Mouse (Mus musculus) stomach, embryonic 15.5 days (tissue): ENCODE data around the gene 2310030G06Rik. TPM values are rescaled to one million over a fixed set of nuclear protein-coding genes. Genes with fewer than 3 reads are reported as not detected.

Experiments used
- ATAC-seq: fragments of 200-750 bp; cut with Nextera tagmentation; 2 replicates; pipeline ENCODE4 v1.8.0; 2017; ENCODE audit warnings: low read depth, moderate number of reproducible peaks, moderate TSS enrichment; ENCODE audit not compliant: insufficient read depth, low FRiP score
- H3K27ac ChIP-seq: fragments of 300-500 bp; sonication (generic); 2 replicates; pipeline ENCODE4 v1.5.1; 2015; ENCODE audit warnings: mild to moderate bottlenecking, inconsistent platforms
- H3K27me3 ChIP-seq: fragments of 300-500 bp; sonication (generic); replicated peaks from 2 replicates; pipeline ENCODE4 v1.6.1; 2015; ENCODE audit warnings: inconsistent platforms
- H3K36me3 ChIP-seq: fragments of 300-500 bp; sonication (generic); 2 replicates; pipeline ENCODE4 v1.6.1; 2015; ENCODE audit warnings: inconsistent platforms
- H3K4me1 ChIP-seq: fragments of 300-500 bp; sonication (generic); 2 replicates; pipeline ENCODE4 v1.6.1; 2015; ENCODE audit warnings: inconsistent platforms
- H3K4me2 ChIP-seq: fragments of 300-500 bp; sonication (generic); 2 replicates; pipeline ENCODE4 v1.6.1; 2015; ENCODE audit warnings: mild to moderate bottlenecking, inconsistent platforms
- H3K4me3 ChIP-seq: fragments of 300-500 bp; sonication (generic); replicated peaks from 2 replicates; pipeline ENCODE4 v1.5.1; 2015; ENCODE audit warnings: inconsistent platforms
- H3K9ac ChIP-seq: fragments of 300-500 bp; sonication (generic); 2 replicates; pipeline ENCODE4 v1.6.1; 2015; ENCODE audit warnings: inconsistent platforms
- H3K9me3 ChIP-seq: fragments of 300-500 bp; sonication (generic); 2 replicates; pipeline ENCODE4 v1.6.1; 2016; ENCODE audit warnings: inconsistent platforms
- WGBS: fragments of 180-500 bp; shearing (Covaris S2); methylation state at CpG from one replicate; pipeline ENCODE4 v1.1.7; 2015; 5-methylcytosine and 5-hydroxymethylcytosine counted together
- polyA plus RNA-seq: library from polyadenylated mRNA; unstranded; fragments of >200 nt; fragmentation: Nextera tagmentation; extraction: Ambion mirVana; gene quantifications from 2 replicates; pipeline ENCODE4 v1.2.1, GENCODE M21; 2015

Gene 2310030G06Rik
- polyA plus RNA-seq, result 16.0 and 17.5 TPM in 2 replicates

- WGBS, result 2% methylated on average over 19 of the region's 19 CpGs
- Histone ChIP-seq H3K36me3 (no peaks in the 10 kb centered on the region), H3K9me3 (no peaks in the 10 kb centered on the region), H3K4me1 (no peaks in the 10 kb centered on the region), H3K4me2 (peak within 1 kb of the TSS; percentile 61), H3K9ac (peak within 1 kb of the TSS; percentile 40; the same call in 1 of the 2 replicates), H3K4me3 (peak within 1 kb of the TSS; percentile 49), H3K27me3 (no peaks in the 10 kb centered on the region), H3K27ac (peak within 1 kb of the TSS; percentile 83)
- peak; percentile 83 for ATAC-seq
Measured at GRCm38 (mm10) chr9:50746214-50746677, at the start of gene 2310030G06Rik. Gene 2310030G06Rik (minus strand): TSS chr9:50746536.

GRCm38 (mm10) chr9:50795266-50795665 lies 48.9 kb upstream of the 2310030G06Rik start:
- H3K4me1 ChIP-seq, result no peaks in the 10 kb centered on the region
- no peak for ATAC-seq
- 85% methylated on average over 3 of the region's 3 CpGs for WGBS
- H3K4me3 ChIP-seq, result no peak overlapping the region
- no peak overlapping the region for H3K27ac ChIP-seq
- peaks cover 22% of the 10 kb centered on the region for H3K36me3 ChIP-seq
- H3K4me2 ChIP-seq, result no peak overlapping the region
- no peak overlapping the region for H3K9ac ChIP-seq
- H3K27me3 ChIP-seq, result no peaks in the 10 kb centered on the region
- H3K9me3 ChIP-seq, result no peaks in the 10 kb centered on the region

- H3K27ac ChIP-seq, result no peak overlapping the region
- ATAC-seq, result no peak
- H3K9ac ChIP-seq, result no peak overlapping the region
- no peak overlapping the region for H3K4me2 ChIP-seq
- no peaks in the 10 kb centered on the region for H3K27me3 ChIP-seq
- no peaks in the 10 kb centered on the region for H3K4me1 ChIP-seq
- no peak overlapping the region for H3K4me3 ChIP-seq
- peaks cover 39% of the 10 kb centered on the region for H3K36me3 ChIP-seq
- no peaks in the 10 kb centered on the region for H3K9me3 ChIP-seq
- 77% methylated on average over 2 of the region's 2 CpGs for WGBS
Measured at GRCm38 (mm10) chr9:50782155-50782554, 35.8 kb upstream of the 2310030G06Rik start.

GRCm38 (mm10) chr9:50776162-50776760 lies 29.9 kb upstream of the 2310030G06Rik start:
- peak overlapping the region; percentile 85 for H3K27ac ChIP-seq
- peak overlapping the region; percentile 87 for H3K4me2 ChIP-seq
- peak overlapping the region; percentile 97 for H3K4me3 ChIP-seq
- H3K9ac ChIP-seq, result peak overlapping the region; percentile 91; the same call in 1 of the 2 replicates
- 49% methylated on average over 11 of the region's 11 CpGs for WGBS
- H3K4me1 ChIP-seq, result peaks cover 13% of the 10 kb centered on the region; the same call in 1 of the 2 replicates
- H3K9me3 ChIP-seq, result no peaks in the 10 kb centered on the region
- no peaks in the 10 kb centered on the region for H3K27me3 ChIP-seq
- 0 out of 2 replicates have a peak, but pooled peaks have one; percentile 12 for ATAC-seq
- H3K36me3 ChIP-seq, result peaks cover 19% of the 10 kb centered on the region; the same call in 1 of the 2 replicates

- Histone ChIP-seq H3K4me3 (peak overlapping the region; percentile 97), H3K27me3 (no peaks in the 10 kb centered on the region), H3K9me3 (no peaks in the 10 kb centered on the region), H3K9ac (peak overlapping the region; percentile 91), H3K36me3 (peaks cover 16% of the 10 kb centered on the region; the same call in 1 of the 2 replicates), H3K4me1 (peaks cover 13% of the 10 kb centered on the region; the same call in 1 of the 2 replicates), H3K27ac (peak overlapping the region; percentile 85), H3K4me2 (peak overlapping the region; percentile 87)
- peak; percentile 54; the same call in 1 of the 2 replicates for ATAC-seq
- under 1% methylated on average over 30 of the region's 30 CpGs for WGBS
Measured at GRCm38 (mm10) chr9:50775662-50776126, 29.4 kb upstream of the 2310030G06Rik start.

GRCm38 (mm10) chr9:50774991-50775612 lies 28.8 kb upstream of the 2310030G06Rik start, which contains the start of the genes Alg9 and 1110032A03Rik:
Gene Alg9 (plus strand): TSS chr9:50775019.
Gene 1110032A03Rik (minus strand): TSS chr9:50775520.
- ATAC-seq, result peak; percentile 59
- H3K4me3 ChIP-seq, result peak within 1 kb of the TSS; percentile 97
- WGBS, result under 1% methylated on average over 51 of the region's 51 CpGs
- no peaks in the 10 kb centered on the region for H3K9me3 ChIP-seq
- peak within 1 kb of the TSS; percentile 87 for H3K4me2 ChIP-seq
- peaks cover 16% of the 10 kb centered on the region; the same call in 1 of the 2 replicates for H3K36me3 ChIP-seq
- H3K27ac ChIP-seq, result peak within 1 kb of the TSS; percentile 85
- no peaks in the 10 kb centered on the region for H3K27me3 ChIP-seq
- peak within 1 kb of the TSS; percentile 91 for H3K9ac ChIP-seq
- H3K4me1 ChIP-seq, result peaks cover 13% of the 10 kb centered on the region; the same call in 1 of the 2 replicates

DNA sequence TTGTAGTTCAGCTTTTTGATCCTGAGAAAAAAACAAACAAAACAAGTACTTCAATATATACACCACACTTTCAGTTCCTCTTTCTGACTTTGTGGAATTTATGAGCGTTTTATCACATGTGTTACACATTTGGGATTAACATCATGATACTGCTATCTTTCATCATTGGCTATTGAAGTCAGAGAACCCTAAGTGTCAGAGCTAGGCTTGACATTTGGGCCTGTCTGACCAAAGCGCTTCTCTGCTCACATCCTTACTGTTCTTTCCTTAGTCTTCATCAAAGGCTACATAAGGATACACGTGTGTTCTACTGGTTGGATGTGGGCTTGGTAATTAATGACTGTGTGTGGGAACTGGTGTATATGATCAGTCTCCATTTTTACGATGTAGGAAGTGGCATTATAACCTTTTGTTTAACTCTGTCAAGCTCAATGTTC lies 27.7 kb upstream of the 2310030G06Rik start:
- peaks cover 17% of the 10 kb centered on the region; the same call in 1 of the 2 replicates for H3K4me1 ChIP-seq
- ATAC-seq, result no peak
- H3K4me2 ChIP-seq, result peak overlapping the region; percentile 87
- H3K27ac ChIP-seq, result no peak overlapping the region
- WGBS, result 59% methylated on average over 4 of the region's 4 CpGs
- H3K27me3 ChIP-seq, result no peaks in the 10 kb centered on the region
- H3K9me3 ChIP-seq, result no peaks in the 10 kb centered on the region
- H3K36me3 ChIP-seq, result 0 out of 2 replicates have a peak, but pooled peaks cover 7% of the 10 kb centered on the region
- no peak overlapping the region for H3K9ac ChIP-seq
- peak overlapping the region; percentile 97; the same call in 1 of the 2 replicates for H3K4me3 ChIP-seq

GRCm38 (mm10) chr9:50770011-50770410 lies 23.7 kb upstream of the 2310030G06Rik start:
- Histone ChIP-seq H3K9ac (no peak overlapping the region), H3K4me1 (peaks cover 14% of the 10 kb centered on the region; the same call in 1 of the 2 replicates), H3K27ac (no peak overlapping the region), H3K27me3 (no peaks in the 10 kb centered on the region), H3K4me3 (no peak overlapping the region), H3K9me3 (no peaks in the 10 kb centered on the region), H3K4me2 (no peak overlapping the region), H3K36me3 (0 out of 2 replicates have a peak, but pooled peaks cover 5% of the 10 kb centered on the region)
- WGBS, result 87% methylated on average over 2 of the region's 2 CpGs
- no peak for ATAC-seq

DNA sequence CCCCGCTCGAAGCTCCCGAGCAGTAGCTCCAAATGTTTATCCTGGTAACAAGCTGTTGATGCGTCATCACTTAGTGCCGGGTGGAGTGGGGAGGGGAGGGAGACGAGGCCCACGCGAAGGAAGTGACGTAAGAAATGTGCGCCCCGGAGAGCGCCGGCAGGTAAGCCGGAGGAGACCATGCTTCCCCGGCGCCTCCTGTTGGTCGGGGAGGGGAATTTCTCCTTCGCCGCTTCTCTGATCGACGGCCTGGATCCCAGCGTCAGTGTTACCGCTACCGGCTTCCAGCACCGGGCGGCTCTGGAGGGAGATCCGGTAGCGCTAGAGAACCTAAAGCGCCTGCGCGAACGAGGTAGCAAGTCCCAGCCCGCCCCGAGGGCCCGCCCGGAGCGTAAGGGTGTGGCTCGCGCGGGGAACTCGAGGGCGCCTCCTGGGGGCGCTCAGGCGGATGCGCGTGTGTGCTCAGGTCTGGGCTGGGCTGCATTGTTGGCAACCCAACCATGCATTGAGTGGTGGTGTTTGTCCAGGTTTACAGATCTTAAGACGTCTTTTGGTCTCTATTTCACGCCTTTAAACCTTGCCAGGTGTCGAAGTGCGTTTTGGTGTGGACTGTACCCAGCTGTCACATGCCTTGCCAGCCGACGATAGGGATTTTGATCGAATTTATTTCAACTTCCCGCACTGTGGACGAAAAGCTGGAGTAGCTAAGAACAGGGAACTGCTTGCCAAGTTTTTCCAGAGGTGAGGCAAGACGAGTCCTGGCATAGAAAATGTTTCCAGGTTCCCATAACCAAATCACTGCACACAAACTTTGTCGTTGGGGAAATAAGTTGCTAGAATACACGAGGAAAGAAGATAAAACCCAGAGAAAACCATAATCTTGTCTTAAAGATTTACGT lies 22.0 kb upstream of the 2310030G06Rik start, which contains the start of gene Fdxacb1:
Gene Fdxacb1 (plus strand): TSS at position 130 of the 896 bp plus-strand sequence.
- peak; percentile 95 for ATAC-seq
- Histone ChIP-seq H3K27me3 (no peaks in the 10 kb centered on the region), H3K4me3 (peak within 1 kb of the TSS; percentile 60), H3K4me2 (peak within 1 kb of the TSS; percentile 78), H3K9ac (peak within 1 kb of the TSS; percentile 68; the same call in 1 of the 2 replicates), H3K27ac (peak within 1 kb of the TSS; percentile 96), H3K4me1 (peaks cover 9% of the 10 kb centered on the region; the same call in 1 of the 2 replicates), H3K9me3 (no peaks in the 10 kb centered on the region), H3K36me3 (0 out of 2 replicates have a peak, but pooled peaks cover 5% of the 10 kb centered on the region)
- 4% methylated on average over 59 of the region's 59 CpGs for WGBS

GRCm38 (mm10) chr9:50767531-50768106 lies 21.3 kb upstream of the 2310030G06Rik start:
- Histone ChIP-seq H3K4me1 (peaks cover 9% of the 10 kb centered on the region; the same call in 1 of the 2 replicates), H3K27me3 (no peaks in the 10 kb centered on the region), H3K9ac (peak overlapping the region; percentile 68; the same call in 1 of the 2 replicates), H3K27ac (peak overlapping the region; percentile 96), H3K4me2 (peak overlapping the region; percentile 78), H3K36me3 (0 out of 2 replicates have a peak, but pooled peaks cover 5% of the 10 kb centered on the region), H3K4me3 (peak overlapping the region; percentile 60), H3K9me3 (no peaks in the 10 kb centered on the region)
- no peak for ATAC-seq
- WGBS, result 4% methylated on average over 17 of the region's 17 CpGs
